Mouse (Mus musculus) thymus, postnatal 0 days (tissue): ENCODE measurements around the gene Themis. TPM values are rescaled to one million over a fixed set of nuclear protein-coding genes. Genes with fewer than 3 reads are reported as not detected.
A peak's percentile ranks its signal among the peaks of the same experiment; 100 is the strongest.

Source experiments
- DNase-seq: peaks from one replicate; pipeline ENCODE4 v3.0.0-alpha.2; 2015; ENCODE audit warnings: low spot score
- polyA plus RNA-seq: library from polyadenylated mRNA; unstranded; fragments of >200 nt; fragmentation: Nextera tagmentation; extraction: Ambion mirVana; gene quantifications from 2 replicates; pipeline ENCODE4 v1.2.1, GENCODE M21; 2015

The Themis gene
- polyA plus RNA-seq, 1 experiment from 2014 or later, result 120 TPM

DNA sequence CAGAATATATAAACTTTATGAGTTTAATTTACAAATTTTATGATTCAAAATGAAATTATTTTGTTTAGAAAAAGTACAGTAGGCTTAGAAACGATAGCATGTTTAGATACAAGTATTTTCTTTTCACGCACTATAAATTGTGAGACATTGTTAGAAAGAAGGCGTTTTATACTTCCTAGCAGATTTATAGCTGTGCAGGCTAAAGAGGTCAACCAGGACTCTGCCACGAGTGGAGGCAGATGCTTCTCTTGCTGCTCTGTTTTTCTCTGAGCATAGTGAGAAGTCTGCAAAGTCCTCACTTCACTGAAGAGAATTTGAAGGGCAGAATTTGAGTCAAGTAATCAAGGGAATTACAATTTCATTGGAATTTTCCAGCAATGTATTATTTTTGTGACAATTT is 131.3 kb downstream of the Themis start:
- no peak for DNase-seq

DNA sequence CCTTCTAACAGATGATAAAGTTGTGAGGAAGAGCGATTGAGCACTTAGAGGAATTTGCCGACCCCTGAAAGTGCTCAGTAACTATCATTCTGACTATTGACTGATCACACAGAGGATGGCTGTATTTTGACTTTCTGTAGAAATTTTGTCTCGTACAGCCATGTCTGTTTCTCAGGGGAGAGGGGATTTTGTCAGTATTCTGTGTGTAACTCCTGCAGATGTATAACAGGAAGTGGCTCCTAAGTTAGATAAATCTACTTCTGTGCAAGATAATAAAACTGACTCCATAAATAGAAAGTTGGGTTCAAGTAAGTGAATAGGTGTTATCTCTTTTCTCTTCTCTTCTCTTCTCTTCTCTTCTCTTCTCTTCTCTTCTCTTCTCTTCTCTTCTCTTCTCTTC is 137.0 kb downstream of the Themis start:
- no peak for DNase-seq

DNA sequence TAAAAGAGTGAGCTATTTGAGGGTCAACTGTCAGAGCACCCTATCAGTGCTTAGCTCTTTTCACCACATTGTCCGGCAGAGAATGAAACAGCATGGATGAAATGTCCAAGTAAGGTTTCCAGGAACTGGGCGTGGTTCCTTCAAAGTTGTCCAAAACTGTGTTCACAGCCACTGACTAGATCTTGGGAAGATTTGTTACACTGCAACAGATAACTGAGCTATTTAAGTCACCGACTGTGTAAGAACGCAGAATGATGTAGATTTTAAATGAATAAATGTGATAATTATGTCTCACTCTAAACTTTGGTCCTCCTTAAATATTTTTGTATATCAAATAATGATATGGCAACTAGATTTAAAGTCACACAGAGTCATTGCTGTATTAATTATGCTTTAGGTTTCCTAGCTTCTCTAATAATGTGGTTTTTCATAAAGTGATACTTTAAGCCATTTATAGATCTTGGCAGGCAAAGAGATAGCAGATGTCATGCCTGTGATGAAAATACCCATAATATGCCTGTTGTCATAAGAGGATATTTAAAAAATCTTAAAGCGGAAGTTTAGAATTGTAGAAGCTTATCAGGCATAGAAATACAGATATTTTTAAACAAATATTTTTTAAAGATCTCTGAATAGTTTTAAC is 143.9 kb downstream of the Themis start:
- no peak for DNase-seq

DNA sequence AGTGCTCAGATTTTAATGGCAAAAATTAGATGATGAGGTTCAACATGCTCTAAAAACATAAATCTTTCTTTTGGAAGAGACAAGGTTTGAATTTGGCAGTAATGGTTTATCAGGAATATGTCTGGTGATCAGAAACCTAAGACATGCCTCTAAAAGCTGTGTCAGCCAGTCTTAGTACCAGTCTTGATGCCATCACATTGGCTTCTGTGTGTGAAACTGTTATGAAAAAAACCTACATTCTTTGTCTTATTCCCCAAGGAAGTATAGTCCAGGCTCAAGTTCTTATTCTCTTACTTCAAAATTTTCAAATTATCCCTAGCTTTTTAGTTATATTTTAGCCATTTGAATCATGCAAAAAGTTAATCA is 144.4 kb downstream of the Themis start:
- DNase-seq, result no peak

DNA sequence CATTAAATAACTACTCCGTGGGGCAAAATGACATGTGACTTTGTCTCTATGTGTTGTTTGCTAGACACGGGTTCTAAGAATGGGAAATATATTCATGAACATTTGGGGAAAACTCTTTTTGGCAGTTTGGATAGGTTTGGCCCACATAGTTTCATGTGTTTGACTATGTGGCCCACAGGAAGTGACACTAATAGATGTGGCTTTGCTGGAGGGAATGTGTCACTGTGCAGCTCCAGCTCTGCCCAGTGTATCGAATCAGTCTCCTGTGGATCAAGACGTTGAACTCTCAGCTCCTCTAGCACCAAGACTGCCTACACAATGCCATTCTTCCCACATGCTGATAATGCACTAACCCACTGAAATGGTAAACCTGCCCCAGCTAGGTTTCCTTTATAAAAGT is 148.0 kb downstream of the Themis start:
- DNase-seq, result no peak

DNA sequence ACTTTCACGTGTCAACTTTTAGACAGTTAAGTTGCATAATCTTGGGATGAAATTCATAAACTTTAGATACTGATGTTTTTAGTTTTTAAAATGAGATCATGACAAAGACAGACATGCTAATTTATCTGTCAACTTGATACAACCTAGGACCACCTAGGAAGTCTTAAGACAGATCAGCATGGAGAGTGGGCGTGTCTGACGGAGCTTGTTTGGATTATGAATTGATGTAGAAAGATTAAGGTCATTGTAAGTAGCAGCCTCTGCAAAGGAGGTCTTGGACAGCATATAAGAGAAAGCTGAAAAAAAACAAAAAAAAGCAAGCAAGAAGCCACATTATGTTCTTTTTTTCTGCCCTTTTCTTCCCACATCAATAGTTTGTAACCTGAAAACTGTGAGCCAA is 154.2 kb downstream of the Themis start:
- no peak for DNase-seq

DNA sequence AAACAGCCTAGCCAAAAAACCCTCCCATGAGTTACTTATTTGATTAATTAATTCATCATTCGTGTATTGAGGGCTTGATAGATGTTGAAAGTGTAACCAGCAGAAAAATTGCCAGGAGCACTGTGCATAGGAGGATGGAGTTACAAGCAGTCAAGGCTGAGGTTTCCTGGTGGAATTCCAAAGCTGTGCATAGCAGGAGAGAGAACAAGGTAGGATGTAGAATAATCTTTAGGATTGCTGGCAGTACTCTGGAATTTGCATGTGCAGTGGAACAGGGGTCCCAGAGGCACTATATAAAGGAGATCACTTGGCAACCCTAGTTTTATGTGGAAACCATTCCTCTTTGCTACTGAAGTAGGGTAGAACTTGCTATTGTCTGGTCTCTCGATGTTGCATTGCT is 174.4 kb downstream of the Themis start:
- no peak for DNase-seq

DNA sequence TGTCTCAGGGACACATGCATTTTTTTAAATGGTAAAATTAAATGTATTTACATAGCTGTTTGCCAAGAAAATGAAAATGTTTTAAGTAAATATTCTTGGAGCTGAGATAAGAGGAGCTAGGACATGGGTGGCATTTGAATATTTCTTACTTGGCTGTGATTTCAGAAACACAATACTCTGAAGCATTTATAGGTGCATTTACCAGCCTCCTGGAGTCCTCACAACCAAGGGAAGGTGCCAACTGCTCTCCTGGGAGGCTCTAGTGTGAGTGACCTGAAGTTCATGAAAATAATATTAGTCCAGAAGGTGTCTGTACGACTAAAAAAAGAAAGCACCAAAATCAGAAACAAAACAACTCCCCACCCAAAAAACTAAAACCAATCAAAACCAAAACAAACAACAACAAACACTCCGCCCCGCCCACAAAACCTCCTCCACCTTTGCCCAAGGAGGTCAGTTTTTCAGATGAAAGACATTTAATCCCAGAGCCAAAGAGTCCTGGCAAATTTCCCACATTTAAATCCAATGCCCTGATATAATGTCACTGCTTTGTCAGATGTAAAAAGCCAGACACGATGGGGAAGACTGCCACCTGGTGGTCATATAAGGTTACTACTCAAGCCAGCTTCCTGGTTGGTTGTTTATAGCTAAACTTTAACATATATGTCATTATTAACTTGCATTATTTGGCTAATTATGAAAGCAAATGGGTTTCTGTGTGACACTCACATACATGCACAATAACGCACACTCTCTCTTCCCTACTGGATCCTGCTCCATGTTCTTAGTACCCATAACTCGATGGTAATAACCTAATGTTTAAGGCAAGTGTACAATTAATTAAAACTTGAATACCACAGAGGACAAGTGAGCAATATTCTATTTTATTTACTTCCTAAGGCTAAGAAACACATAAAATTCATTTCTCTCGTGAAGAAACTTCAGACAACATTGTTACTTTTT is 175.9 kb downstream of the Themis start:
- peak; percentile 58 for DNase-seq

DNA sequence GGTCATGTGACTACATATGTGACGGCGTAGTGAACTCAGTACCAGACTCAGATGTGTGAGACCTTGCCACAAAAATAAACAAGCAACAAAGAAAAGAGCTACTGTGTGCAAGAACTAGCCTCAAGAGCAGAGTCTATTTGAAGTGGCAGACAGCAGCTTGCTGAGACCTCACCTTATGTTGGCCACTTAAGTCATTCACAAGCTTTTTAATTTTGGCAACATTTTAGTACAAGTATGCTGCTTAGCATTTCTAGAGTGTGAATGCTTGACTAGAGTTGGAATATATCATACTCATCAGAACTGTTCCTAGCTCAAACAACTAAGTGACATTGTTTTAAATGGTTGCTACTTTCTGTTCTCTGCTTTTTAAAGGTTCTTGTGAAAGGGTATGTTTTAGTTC is 188.0 kb downstream of the Themis start:
- no peak for DNase-seq

DNA sequence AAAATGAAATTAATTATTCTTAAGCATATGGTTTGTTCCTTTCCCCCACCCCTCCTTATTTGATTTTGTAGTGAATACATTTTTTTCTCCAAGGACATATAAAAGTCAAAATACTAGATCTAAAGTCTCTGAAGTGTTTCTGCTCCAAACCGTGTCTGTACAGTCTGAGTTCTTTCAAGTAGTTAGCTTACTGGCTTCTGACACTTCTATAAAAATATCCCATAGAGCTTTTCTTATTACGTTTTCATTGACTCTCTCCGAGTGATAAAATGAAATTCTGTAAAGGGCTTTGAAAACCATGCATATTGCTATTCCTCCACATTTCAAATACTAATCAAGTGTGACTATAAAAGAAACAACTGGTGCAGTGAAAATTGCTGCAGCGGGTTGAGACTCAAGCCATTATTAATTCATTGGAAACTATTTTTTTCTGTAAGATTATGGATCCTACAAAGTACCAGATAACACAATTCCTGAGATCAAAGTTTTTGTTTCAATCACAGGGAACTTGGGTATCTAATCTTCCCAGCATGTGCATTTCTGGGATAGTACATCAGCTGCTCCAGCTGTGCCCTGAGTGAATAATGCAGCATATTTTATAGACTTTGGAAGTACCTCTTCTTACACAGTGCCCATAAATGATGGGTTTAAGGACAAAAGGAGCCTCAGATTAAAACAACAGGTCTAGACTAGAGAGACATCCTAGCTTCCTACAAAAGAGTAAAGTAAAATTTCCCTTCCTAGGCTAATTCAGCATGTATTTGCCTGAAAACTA is 202.6 kb downstream of the Themis start:
- DNase-seq, result no peak

DNA sequence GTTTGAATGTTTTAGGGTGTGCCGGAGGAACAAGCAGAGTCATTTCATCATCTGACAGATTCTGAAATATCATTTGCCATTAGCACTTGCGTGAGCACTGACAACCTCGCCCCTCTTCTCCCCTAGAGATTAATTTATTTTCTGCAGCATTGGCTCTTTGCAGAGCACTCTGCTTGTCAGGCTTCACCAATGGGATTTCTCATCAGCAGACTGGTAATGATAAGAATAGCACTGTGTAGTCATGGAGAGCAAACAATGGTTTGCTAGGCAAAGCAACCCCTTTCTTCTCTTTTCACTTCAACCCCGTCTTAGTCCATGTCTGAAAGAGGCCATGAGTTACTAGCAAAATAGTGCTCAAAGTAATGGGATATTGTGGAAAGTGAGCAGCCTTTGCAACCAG is 206.4 kb downstream of the Themis start:
- DNase-seq, result no peak

DNA sequence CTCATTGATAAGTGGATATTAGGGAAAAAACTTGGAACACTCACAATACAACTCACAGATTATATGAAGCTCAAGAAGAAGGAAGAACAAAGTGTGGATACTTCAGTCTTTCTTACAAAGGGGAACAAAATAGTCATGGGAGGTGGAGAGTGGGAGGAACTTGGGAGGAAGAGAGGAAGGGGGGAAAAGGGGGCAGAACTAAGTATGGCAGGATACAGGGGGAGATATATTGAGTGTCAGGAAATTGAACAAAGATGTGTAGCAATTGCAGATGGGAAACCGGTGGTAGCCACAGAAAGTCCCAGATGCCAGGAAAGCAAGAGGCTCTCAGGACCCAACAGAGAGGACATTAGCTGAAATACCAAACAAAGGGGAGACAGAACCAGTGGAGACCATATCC is 219.5 kb downstream of the Themis start:
- no peak for DNase-seq

DNA sequence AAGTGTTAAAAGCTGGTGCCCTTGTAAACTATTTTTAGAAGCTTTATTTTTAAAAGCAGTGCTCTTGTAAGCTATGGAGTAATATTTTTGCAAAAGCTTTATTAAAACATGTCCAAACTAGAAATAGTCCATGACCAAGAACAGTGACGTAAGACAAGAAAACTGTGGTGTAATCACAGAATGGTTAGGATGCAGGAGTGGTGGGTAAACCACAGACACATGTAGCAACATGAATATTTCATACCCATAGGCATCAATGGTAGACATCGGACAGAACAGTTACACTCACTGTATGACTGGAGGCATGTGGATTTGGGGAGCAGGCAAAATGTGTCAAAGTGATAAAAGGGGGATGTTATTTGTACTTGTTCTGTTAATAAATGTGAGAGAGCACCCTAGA is 222.7 kb downstream of the Themis start:
- no peak for DNase-seq

DNA sequence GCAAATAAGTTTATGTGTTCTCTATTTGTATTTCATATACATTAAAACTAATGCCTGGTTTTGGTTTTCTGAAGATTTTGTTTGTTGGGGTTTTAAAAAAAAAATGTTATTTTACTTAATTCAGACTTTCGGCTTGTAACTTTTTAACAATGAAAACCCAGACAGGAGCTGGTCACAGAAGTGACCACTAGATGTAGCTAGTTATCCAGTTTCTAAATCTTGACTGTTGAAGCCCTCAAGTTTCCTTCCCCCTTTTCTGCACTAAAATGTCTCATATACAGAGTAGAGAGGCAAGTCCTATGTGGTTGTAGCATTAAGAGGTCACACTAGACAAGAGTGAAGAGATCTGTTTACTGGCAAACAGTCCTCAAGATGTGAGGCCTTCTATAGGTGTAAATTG is 230.2 kb downstream of the Themis start:
- DNase-seq, result no peak
